Mouse (Mus musculus) thymus, postnatal 0 days (tissue): ENCODE measurements at regions not wholly inside any gene's neighbourhood (a gene's known extent, or its start where the extent isn't known, plus 50 kb on each side); places are given as distances from the start of the nearest gene placed in this dataset.

ENCODE experiments used
- DNase-seq: peaks from one replicate; pipeline ENCODE4 v3.0.0-alpha.2; 2015; ENCODE audit warnings: low spot score

DNA sequence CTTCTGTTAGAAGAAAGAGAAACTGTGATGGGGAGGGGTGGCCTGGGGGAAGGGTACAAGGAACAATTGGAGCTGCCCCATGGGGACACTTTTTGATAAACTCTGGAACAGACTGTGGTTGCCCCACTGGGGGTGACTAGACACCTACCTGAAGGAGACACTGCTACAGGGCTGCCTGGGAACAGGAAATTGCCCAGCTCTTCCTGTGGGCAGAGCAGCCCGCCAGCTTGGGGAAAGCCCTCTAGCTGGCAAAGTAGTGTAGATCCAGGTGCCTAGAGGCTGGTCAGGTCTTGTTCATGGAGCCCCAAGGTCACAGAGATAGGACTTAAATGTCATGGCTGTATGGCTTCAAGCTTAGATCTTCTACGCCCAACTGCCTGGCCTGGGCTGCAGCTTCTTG, 157.9 kb upstream of the Sdk2 start:
- peak; percentile 45 for DNase-seq

DNA sequence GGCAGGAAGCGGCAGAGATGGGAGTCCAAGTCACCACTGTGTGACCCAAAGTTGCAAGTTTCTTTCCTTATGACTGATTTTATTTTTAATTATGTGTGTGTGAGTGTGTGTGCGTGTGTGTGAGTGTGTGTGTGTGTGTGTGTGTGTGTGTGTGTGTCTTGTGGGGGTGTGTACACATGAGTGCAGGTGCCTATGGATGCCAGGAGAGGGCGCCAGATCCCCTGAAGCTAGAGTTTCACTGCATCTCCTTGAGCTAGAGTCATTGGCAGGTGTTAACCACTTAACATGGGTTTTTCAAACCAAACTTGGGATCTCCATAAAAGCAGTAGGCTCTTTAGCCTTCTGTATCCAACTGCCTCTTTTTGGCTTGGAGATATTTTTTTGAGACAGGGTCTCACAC, 156.2 kb upstream of the Sdk2 start:
- no peak for DNase-seq

- DNase-seq: peak; percentile 49
These were observed 153.6 kb upstream of the Sdk2 start for GRCm38 (mm10) chr11:114220466-114220865.

GRCm38 (mm10) chr11:114218732-114219506, 152.1 kb upstream of the Sdk2 start:
- DNase-seq: no peak

GRCm38 (mm10) chr11:114217245-114217757, 150.5 kb upstream of the Sdk2 start:
- no peak for DNase-seq

- no peak for DNase-seq
These were observed 149.6 kb upstream of the Sdk2 start for GRCm38 (mm10) chr11:114216493-114216892.

DNA sequence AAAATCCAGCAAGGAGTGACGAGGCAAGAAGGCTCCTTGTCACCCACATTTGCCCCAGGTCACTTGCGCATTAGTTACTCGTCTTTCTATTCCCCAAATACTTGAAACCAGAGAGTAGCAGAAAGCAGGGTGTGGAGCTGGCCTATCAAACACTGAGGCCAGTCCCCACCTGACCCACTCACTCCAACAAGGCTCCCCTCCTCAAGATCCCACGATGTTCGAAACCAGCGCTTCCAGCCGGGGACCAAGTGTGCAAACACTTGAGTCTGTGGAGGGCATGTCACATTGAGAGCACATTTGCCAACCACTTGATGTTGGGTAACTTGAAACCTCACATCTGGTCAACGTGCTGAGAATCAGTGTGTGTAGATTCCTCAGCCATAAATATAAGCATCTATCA, 148.4 kb upstream of the Sdk2 start:
- no peak for DNase-seq

- DNase-seq: no peak
These were observed 145.3 kb upstream of the Sdk2 start for GRCm38 (mm10) chr11:114212136-114212535.

DNA sequence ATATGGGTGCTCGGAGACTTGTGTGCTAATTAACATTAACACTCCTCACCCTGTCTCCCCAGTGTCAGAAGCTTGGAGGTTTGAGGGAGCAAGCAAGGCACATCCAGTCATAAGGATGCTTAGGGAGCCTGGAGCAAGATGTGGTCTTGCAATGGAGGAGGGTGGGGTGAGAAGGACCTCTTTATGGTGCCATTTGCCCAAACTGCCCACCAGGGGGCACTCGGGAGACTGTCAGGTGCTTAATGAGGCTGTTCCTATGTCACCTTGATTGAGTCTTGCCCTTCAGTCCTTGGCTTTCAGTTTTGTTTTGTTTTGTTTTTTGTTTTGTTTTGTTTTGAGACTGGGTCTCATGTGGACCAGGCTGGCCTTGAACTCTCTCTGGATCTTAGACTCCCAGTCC, 138.3 kb upstream of the Sdk2 start:
- peak; percentile 87 for DNase-seq

DNA sequence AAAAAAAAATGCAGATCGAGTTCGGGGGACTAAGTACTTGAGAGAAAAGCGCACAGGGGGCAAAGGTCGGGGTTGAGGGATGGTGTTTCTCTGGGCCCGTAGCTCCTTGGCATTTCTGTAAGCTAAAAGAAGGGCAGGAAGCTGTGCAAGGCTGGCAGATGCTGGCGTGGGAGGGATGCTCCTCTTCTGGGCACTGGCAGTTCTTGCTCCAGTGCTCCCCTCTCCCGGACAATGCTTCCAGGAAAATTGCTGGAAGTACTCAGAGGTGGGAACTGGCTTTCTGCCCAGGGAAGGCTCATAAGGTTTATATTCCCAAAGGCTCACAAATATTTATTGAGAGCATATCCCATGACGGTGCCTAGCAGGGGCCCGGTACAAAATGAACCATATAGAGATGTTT, 136.6 kb upstream of the Sdk2 start:
- no peak for DNase-seq

DNA sequence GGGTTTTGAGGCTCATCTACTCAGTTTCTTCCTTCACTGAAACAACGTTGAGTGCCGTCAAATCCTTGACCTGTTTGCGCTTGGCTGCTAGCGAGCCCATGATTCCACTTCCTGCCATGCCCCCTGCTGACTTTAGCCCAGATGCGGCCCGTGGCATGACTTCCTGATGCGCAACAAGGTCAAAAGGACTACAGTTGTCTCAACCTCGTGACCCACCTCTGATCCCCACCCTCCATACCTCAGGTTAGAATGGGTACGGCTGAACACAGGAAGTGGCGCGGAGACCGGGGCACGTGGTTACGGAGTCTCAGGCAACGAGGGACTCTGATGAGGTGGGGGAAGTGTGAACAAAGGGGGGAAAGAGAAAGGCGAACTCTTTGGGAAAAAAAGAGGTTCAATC, 135.6 kb upstream of the Sdk2 start:
- no peak for DNase-seq

GRCm38 (mm10) chr11:114199081-114199586, 132.3 kb upstream of the Sdk2 start:
- peak; percentile 58 for DNase-seq

DNA sequence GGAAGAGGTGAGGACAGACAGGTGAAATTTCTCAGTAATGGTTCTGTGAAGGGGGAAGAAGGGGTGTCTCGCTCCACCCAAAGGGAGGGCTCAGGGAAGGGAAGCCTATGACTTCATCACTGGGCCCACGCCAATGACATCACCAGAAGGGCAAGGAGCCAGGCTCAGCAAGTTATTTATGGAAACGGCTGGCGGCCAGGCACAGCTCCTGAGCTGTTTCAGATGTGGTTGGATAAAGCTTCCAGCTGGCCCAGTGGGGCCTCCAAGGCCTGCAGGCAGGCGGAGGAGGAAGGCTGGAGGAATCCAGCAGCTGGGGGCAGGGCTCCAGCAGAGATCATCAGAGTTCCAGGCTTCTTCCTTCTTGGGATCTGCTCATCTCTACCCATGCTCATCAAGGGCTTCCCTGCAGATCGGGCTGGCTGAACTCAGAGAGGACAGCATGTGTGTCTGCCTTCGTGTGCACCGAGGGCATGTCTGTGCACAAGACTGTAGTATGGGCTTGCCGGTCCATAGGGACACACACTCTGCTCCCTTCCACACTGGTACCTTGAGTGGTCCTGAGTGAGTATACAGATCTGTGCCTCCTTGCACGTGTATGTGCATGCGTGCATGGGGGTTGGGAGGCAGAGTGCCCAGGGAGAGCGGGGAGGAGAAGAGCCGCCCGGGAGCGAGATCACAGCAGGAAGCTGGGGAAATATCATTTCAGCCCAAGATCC, 131.6 kb upstream of the Sdk2 start:
- peak; percentile 30 for DNase-seq

- no peak for DNase-seq
These were observed 128.4 kb upstream of the Sdk2 start for GRCm38 (mm10) chr11:114195291-114195690.

DNA sequence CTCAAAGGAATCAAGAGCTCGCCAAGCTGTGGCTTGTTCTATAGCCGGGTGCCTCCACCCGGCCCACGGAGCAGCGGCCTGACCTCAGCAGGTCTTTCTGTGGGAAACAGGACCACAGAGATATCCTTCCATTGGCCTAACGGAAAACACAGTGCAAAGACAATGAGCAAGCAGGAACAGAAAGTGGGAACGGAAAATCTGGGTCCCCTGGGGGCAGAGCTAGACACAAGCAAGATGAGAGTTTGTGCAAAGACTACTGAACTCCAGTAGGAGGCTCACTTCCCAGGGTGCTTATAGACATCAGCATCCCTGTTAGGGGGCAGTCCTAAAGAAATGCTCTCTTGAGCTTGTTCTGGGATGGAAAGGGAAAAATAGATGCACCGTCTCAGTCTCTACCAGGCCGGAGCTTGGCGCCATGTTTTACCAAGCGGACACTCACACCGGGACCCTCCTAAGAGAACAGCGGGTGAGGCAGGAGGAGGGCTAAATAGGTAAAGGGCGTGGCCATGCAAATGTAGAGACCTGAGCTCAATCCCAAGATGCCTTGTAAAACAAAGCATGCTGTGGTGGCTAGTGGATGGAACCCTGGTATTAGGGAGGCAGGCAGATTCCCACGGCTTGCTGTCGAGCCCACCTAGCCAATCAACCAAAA, 127.3 kb upstream of the Sdk2 start:
- DNase-seq: peak; percentile 33

GRCm38 (mm10) chr11:114193018-114193417, 126.2 kb upstream of the Sdk2 start:
- no peak for DNase-seq

GRCm38 (mm10) chr11:114191661-114192060, 124.8 kb upstream of the Sdk2 start:
- no peak for DNase-seq

DNA sequence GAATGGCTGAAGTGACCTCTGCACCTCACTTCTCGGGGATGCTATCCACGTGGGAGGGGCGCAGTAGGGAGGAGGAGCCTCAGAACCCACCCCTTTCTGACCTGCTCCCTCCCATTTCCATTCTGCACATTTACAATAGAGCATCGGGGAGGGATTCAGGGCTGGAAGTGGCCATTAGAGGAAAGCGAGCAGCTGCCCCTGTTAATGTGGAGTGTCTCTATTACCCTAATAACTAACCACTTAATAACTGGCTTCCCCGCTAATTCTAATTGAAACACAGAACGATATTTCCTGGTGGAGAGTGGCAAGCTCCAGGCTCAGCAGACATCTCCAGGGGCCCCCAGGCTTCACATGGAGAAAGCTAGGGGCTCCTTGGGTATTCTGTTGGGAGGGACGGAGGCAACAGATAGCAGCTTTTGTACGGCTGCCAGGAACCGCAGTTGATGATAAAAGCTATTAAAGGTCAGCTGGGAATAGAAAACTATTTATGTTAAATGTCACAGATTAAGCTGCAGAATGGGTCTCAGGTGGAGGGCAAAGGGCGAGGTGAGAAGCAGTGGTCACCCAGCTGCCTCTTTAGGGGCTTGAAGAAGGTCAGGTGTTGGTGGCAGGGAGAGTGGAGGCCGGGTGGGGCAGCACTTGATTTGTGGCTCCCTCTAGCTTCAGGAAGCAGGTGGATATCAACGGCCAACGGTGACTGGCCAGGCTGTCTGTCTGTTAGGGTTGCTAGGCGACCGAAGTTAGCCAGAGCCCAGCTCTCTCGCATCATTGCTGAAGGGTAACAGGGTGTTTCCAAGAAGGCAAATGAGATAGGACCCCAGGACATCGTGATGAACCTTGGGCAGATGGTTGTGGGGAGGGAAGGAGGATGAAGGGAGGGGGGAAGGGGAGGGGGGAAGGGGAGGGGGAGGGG, 118.4 kb upstream of the Sdk2 start:
- no peak for DNase-seq

- DNase-seq: peak; percentile 56
These were observed 117.6 kb upstream of the Sdk2 start for GRCm38 (mm10) chr11:114184431-114184830.

DNA sequence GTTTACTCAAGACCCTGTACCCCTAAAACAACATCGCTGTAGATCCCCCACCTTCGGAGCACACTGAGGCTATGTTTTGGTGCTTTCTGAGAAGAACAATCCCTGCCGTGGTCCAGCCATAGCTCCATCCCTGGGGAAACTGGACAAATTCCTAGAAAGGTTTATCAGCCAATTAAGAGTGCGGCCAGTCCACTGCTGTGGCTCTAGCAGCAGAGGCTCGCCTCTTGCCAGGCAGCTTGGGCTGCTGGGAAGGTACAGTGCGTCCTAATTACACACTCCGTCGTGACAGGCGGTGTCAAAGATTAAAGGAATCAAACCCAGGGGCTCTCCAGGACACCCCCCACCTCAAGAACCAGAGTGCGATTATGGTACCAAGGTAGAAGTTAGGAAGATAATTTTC, 116.4 kb upstream of the Sdk2 start:
- DNase-seq: no peak
